Mouse (Mus musculus) liver, embryonic 12.5 days (tissue): ENCODE data around the gene Ssh2. TPM values are rescaled to one million over a fixed set of nuclear protein-coding genes. Genes with fewer than 3 reads are reported as not detected.
A peak's percentile ranks its signal among the peaks of the same experiment; 100 is the strongest.
"Not testable (repeated sequence)": the region's sequence is repeated elsewhere in the genome, so short reads cannot be mapped to it uniquely, and the experiment has no call there.

Source experiments
- ATAC-seq: fragments of 200-750 bp; cut with Nextera tagmentation; 2 replicates; pipeline ENCODE4 v1.8.0; 2017; ENCODE audit warnings: moderate number of reproducible peaks, mild to moderate bottlenecking, moderate library complexity
- H3K27ac ChIP-seq: fragments of 300-500 bp; sonication (generic); 2 replicates; pipeline ENCODE4 v1.5.1; 2016; ENCODE audit warnings: mild to moderate bottlenecking
- H3K27me3 ChIP-seq: fragments of 300-500 bp; sonication (generic); replicated peaks from 2 replicates; pipeline ENCODE4 v1.6.1; 2016; ENCODE audit warnings: mild to moderate bottlenecking, moderate library complexity
- H3K36me3 ChIP-seq: fragments of 300-500 bp; sonication (generic); 2 replicates; pipeline ENCODE4 v1.6.1; 2016; ENCODE audit warnings: mild to moderate bottlenecking, moderate library complexity
- H3K4me1 ChIP-seq: fragments of 300-500 bp; sonication (generic); 2 replicates; pipeline ENCODE4 v1.6.1; 2016
- H3K4me2 ChIP-seq: fragments of 300-500 bp; sonication (generic); 2 replicates; pipeline ENCODE4 v1.6.1; 2016; ENCODE audit warnings: mild to moderate bottlenecking, moderate library complexity
- H3K4me3 ChIP-seq: fragments of 300-500 bp; sonication (generic); 2 replicates; pipeline ENCODE4 v1.5.1; 2016; ENCODE audit warnings: mild to moderate bottlenecking, moderate library complexity
- H3K9ac ChIP-seq: fragments of 300-500 bp; sonication (generic); 2 replicates; pipeline ENCODE4 v1.6.1; 2016; ENCODE audit warnings: mild to moderate bottlenecking, moderate library complexity
- H3K9me3 ChIP-seq: fragments of 300-500 bp; sonication (generic); replicated peaks from 2 replicates; pipeline ENCODE4 v1.6.1; 2016; ENCODE audit warnings: mild to moderate bottlenecking, moderate library complexity
- WGBS: fragments of 180-500 bp; shearing (Covaris S2); methylation state at CpG from one replicate; pipeline ENCODE4 v1.1.7; 2016; ENCODE audit not compliant: insufficient replicate concordance; 5-methylcytosine and 5-hydroxymethylcytosine counted together
- polyA plus RNA-seq: library from polyadenylated mRNA; unstranded; fragments of >200 nt; fragmentation: Nextera tagmentation; extraction: Ambion mirVana; gene quantifications from 2 replicates; pipeline ENCODE4 v1.2.1, GENCODE M21; 2016

The Ssh2 gene
- polyA plus RNA-seq, 1 experiment from 2014 or later = 6.8 TPM

DNA sequence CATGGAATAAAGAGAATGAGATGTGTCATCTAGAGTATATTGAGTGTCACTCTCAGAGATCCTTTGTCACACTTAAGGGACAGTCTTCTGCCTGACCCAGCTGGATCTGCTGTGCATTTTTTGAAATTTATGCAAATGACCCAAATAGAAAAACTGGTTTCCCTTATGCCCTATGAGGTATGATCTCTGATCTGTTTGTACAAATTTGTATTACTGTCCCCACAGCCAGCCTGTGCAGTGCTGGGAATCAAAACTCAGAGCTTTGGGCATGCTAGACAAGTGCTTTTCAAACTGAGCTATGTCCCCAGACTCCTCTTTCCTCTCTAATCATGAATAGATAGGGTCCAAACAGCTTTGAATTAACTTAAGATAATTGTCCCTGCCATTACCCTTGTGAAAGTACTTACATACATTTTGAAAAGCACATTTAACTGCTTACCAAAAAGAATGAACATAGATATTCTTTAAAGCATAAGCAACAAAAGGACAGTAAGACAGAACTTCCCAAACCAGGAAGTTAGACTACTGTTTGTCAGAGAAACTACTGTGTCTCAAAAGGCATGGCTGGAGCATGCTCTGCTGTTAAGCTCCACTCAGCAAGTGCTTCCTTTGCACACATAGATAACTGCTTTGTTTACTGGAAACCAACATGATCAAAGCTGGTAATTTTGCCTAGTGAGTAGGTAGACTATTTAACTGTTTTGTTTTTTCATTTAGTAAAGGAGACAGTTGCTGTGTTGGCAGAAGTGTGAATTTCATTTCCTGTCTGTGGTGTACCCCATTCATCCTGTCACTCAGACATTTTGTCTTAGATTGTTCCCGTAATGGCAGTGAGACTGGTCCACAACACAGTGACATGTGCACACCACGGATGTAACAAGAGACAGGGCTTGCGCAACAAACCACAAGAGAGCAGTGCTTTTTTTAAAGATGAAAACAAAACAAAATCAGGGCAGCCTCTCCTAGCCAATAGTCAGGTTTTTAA, 169.9 kb downstream of the Ssh2 start:
- no peak overlapping the region for H3K4me3 ChIP-seq
- no peaks in the 10 kb centered on the region for H3K27me3 ChIP-seq
- ATAC-seq = no peak
- H3K36me3 ChIP-seq = peaks cover 9% of the 10 kb centered on the region
- H3K4me2 ChIP-seq = no peak overlapping the region
- no peaks in the 10 kb centered on the region for H3K9me3 ChIP-seq
- WGBS = 22% methylated on average over 3 of the region's 3 CpGs
- peak overlapping the region; percentile 16; the same call in 1 of the 2 replicates for H3K27ac ChIP-seq
- peaks cover 26% of the 10 kb centered on the region for H3K4me1 ChIP-seq
- no peak overlapping the region for H3K9ac ChIP-seq

DNA sequence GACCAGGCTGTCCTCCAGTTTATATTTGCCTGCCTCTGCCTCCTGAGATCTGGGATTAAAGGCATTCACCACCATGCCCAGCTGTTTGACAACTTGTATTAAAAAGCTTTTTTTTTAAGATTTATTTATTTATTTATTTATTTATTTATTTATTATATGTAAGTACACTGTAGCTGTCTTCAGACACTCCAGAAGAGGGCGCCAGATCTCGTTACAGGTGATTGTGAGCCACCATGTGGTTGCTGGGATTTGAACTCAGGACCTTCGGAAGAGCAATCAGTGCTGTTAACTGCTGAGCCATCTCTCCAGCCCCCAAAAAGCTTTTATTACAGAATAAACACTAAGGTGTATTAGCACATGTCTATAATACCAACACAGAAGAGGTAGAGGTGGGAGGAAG, 172.1 kb downstream of the Ssh2 start:
- WGBS = 69% methylated on average over 3 of the region's 3 CpGs
- H3K9me3 ChIP-seq, H3K9ac ChIP-seq, H3K4me2 ChIP-seq, ATAC-seq, H3K27me3 ChIP-seq, H3K27ac ChIP-seq, H3K36me3 ChIP-seq, H3K4me3 ChIP-seq: not testable (repeated sequence)
- peaks cover 22% of the 10 kb centered on the region for H3K4me1 ChIP-seq

- H3K4me3 ChIP-seq = no peak overlapping the region
- H3K9ac ChIP-seq = no peak overlapping the region
- H3K9me3 ChIP-seq = no peaks in the 10 kb centered on the region
- 76% methylated on average over 2 of the region's 2 CpGs for WGBS
- peaks cover 9% of the 10 kb centered on the region for H3K36me3 ChIP-seq
- H3K27ac ChIP-seq = no peak overlapping the region
- no peak overlapping the region for H3K4me2 ChIP-seq
- no peaks in the 10 kb centered on the region for H3K27me3 ChIP-seq
- H3K4me1 ChIP-seq = no peaks in the 10 kb centered on the region
- ATAC-seq = no peak
Measured at GRCm38 (mm10) chr11:77395539-77395938, 179.5 kb downstream of the Ssh2 start.

DNA sequence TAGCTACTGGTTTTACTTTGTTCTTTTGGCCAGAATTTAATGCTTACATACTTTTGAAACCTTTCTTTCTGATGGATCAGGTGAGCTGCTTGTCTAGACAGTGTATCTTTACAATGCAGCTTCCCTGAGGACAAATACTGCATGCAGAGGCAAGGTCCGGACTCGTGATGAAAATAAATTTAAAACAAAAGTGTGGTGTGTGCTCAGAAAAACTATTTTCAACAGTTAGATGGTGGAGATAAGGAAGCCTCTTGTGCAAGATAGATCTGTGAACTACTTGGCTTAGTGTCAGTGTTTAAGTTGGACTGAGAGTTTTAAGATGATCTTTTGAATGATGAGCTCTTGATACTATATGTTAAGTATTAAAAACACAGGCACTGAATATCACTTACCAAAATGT, 186.4 kb downstream of the Ssh2 start:
- Histone ChIP-seq H3K4me3 (no peak overlapping the region), H3K9me3 (no peaks in the 10 kb centered on the region), H3K4me1 (peaks cover 14% of the 10 kb centered on the region; the same call in 1 of the 2 replicates), H3K4me2 (no peak overlapping the region), H3K9ac (no peak overlapping the region), H3K36me3 (no peaks in the 10 kb centered on the region; the same call in 1 of the 2 replicates), H3K27me3 (no peaks in the 10 kb centered on the region), H3K27ac (no peak overlapping the region)
- no peak for ATAC-seq
- 36% methylated on average over 2 of the region's 2 CpGs for WGBS

- H3K36me3 ChIP-seq = 0 out of 2 replicates have a peak, but pooled peaks cover 7% of the 10 kb centered on the region
- WGBS = 81% methylated on average over 2 of the region's 2 CpGs
- H3K27ac ChIP-seq = no peak overlapping the region
- H3K4me1 ChIP-seq = peaks cover 32% of the 10 kb centered on the region
- ATAC-seq = no peak
- H3K9me3 ChIP-seq = no peaks in the 10 kb centered on the region
- H3K4me2 ChIP-seq = no peak overlapping the region
- H3K27me3 ChIP-seq = no peaks in the 10 kb centered on the region
- no peak overlapping the region for H3K9ac ChIP-seq
- H3K4me3 ChIP-seq = no peak overlapping the region
Measured at GRCm38 (mm10) chr11:77406329-77406728, 190.2 kb downstream of the Ssh2 start.

DNA sequence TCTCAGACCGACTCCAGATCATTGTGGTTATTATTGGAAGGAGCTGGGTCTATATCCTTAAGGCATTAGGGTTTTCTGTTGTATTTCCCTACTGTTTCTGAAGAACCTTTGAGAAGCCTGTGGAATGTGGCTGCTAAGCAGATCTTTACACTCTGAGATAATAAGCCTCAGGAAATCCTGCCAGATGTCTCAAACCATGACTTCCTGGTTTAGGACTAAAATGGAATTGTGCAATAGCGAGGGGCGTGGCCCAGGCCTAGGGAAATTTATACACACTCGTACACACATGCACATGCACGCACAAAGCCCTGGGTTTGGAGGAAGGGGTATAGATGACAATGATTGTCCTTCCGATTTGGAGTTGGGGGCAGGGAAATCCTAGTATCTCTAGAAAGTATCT, 193.8 kb downstream of the Ssh2 start:
- Histone ChIP-seq H3K9ac (no peak overlapping the region), H3K4me2 (no peak overlapping the region), H3K4me3 (no peak overlapping the region), H3K4me1 (peaks cover 33% of the 10 kb centered on the region), H3K27me3 (no peaks in the 10 kb centered on the region), H3K36me3 (0 out of 2 replicates have a peak, but pooled peaks cover 7% of the 10 kb centered on the region), H3K27ac (peak overlapping the region; percentile 45; the same call in 1 of the 2 replicates), H3K9me3 (no peaks in the 10 kb centered on the region)
- WGBS = 23% methylated on average over 6 of the region's 6 CpGs
- peak; percentile 32; the same call in 1 of the 2 replicates for ATAC-seq

DNA sequence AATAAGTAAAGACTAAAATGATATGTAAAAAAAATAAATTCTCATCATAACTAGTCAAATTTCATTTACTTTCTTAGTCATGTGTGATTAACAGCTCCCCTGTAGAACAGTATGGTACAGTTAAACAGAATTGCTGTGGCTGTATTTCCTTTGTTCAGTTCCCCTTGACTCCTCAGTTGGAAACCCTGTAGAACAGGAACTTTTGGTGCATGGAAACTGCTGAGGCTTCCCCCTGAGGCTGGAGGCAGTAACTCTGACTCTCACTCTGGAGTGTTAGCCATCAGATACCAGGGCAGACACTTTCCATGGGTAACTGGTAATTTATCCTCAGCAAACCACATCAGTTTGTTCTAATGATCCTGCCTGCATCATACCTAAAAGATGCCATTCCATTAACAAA, 195.2 kb downstream of the Ssh2 start:
- H3K4me3 ChIP-seq = no peak overlapping the region
- H3K27me3 ChIP-seq = no peaks in the 10 kb centered on the region
- ATAC-seq = no peak
- H3K36me3 ChIP-seq = 0 out of 2 replicates have a peak, but pooled peaks cover 7% of the 10 kb centered on the region
- no peak overlapping the region for H3K9ac ChIP-seq
- H3K27ac ChIP-seq = no peak overlapping the region
- H3K4me2 ChIP-seq = no peak overlapping the region
- no peaks in the 10 kb centered on the region for H3K9me3 ChIP-seq
- peaks cover 30% of the 10 kb centered on the region for H3K4me1 ChIP-seq

GRCm38 (mm10) chr11:77414141-77414839, 198.2 kb downstream of the Ssh2 start:
- no peak overlapping the region for H3K27ac ChIP-seq
- 63% methylated on average over 2 of the region's 2 CpGs for WGBS

GRCm38 (mm10) chr11:77416212-77417000, 200.3 kb downstream of the Ssh2 start:
- peaks cover 4% of the 10 kb centered on the region for H3K36me3 ChIP-seq
- 68% methylated on average over 4 of the region's 4 CpGs for WGBS
- H3K9me3 ChIP-seq = no peaks in the 10 kb centered on the region
- ATAC-seq = no peak
- H3K4me3 ChIP-seq = no peak overlapping the region
- H3K9ac ChIP-seq = no peak overlapping the region
- H3K27ac ChIP-seq = no peak overlapping the region
- H3K27me3 ChIP-seq = no peaks in the 10 kb centered on the region
- H3K4me1 ChIP-seq = peaks cover 12% of the 10 kb centered on the region
- H3K4me2 ChIP-seq = no peak overlapping the region

More at GRCm38 (mm10) chr11:77414141-77414839, 198.2 kb downstream of the Ssh2 start:
- peak; percentile 44; the same call in 1 of the 2 replicates for ATAC-seq
- Histone ChIP-seq H3K27me3 (no peaks in the 10 kb centered on the region), H3K4me2 (no peak overlapping the region), H3K9me3 (no peaks in the 10 kb centered on the region), H3K9ac (no peak overlapping the region), H3K36me3 (no peaks in the 10 kb centered on the region), H3K4me1 (peaks cover 28% of the 10 kb centered on the region), H3K4me3 (no peak overlapping the region)

DNA sequence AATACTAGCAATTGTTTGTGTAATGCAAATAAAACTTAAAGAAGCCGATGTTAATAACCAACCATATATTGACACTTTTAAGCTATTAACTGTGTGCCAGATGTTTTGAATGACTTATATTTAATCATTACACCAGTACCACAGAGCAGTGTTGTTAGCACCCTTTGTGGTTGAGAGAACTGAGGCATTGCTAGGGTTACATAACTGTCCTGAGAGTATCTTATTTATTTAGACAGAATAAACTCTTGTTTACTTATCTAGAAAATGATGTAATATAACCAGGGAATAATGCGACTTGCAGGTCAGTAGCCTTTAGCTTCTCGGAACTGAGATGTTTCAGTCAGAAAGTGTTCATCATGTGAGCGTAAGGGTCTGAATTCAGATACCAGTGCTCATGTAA, 201.9 kb downstream of the Ssh2 start:
- Histone ChIP-seq H3K27me3 (no peaks in the 10 kb centered on the region), H3K4me2 (no peak overlapping the region), H3K9ac (no peak overlapping the region), H3K4me1 (peaks cover 23% of the 10 kb centered on the region), H3K4me3 (no peak overlapping the region), H3K27ac (no peak overlapping the region), H3K9me3 (no peaks in the 10 kb centered on the region), H3K36me3 (peaks cover 13% of the 10 kb centered on the region)
- no peak for ATAC-seq
- 82% methylated on average over 4 of the region's 4 CpGs for WGBS

- H3K4me3 ChIP-seq = no peak overlapping the region
- no peaks in the 10 kb centered on the region for H3K27me3 ChIP-seq
- peak overlapping the region; percentile 41 for H3K4me2 ChIP-seq
- peak overlapping the region; percentile 91 for H3K27ac ChIP-seq
- ATAC-seq = peak; percentile 100
- H3K9me3 ChIP-seq = no peaks in the 10 kb centered on the region
- peaks cover 20% of the 10 kb centered on the region for H3K36me3 ChIP-seq
- H3K4me1 ChIP-seq = peaks cover 26% of the 10 kb centered on the region
- H3K9ac ChIP-seq = 0 out of 2 replicates have a peak overlapping the region, but pooled peaks have one; percentile 15
- 14% methylated on average over 4 of the region's 4 CpGs for WGBS
Measured at GRCm38 (mm10) chr11:77423175-77423859, 207.2 kb downstream of the Ssh2 start.
